16 mouse cellular contexts compared by ENCODE assay signal in genomic region chr12:75741273-75741672, GRCm38 (mm10).
"Had no signal": no experiment of that assay in that cellular context is flagged by ENCODE, and none has a peak within 500 bp of the region (broad histone marks: within the 10 kb centered on the region; RNA-seq: fewer than 3 reads in every experiment).

No protein-coding gene starts in this region.

- H3K4me1 ChIP-seq: limb, embryonic 12.5 days; limb, embryonic 15.5 days had no signal

- DNase-seq: kidney, postnatal 25 days; layer of hippocampus, adult 9-11 months; liver, embryonic 13.5 days; lung, embryonic 14.5 days; midbrain, embryonic 14.5 days; thymus, adult 2 months; thymus, postnatal 14 days; thymus, postnatal 4 days had no signal

- H3K4me2 ChIP-seq: limb, embryonic 12.5 days; limb, embryonic 15.5 days; liver, embryonic 13.5 days; lung, embryonic 14.5 days had no signal

- H3K9me3 ChIP-seq: limb, embryonic 12.5 days; limb, embryonic 15.5 days; liver, embryonic 13.5 days had no signal

- H3K27ac ChIP-seq: kidney, postnatal 0 days; layer of hippocampus, adult 2 months; left cerebral cortex, adult 2 months; limb, embryonic 12.5 days; limb, embryonic 15.5 days; liver, embryonic 13.5 days; macrophage; stomach, postnatal 0 days had no signal

- ATAC-seq: lung, postnatal 0 days had no signal

- H3K36me3 ChIP-seq: limb, embryonic 12.5 days; limb, embryonic 15.5 days; liver, embryonic 13.5 days had no signal

- H3K4me3 ChIP-seq: layer of hippocampus, adult 2 months; left cerebral cortex, adult 2 months; limb, embryonic 12.5 days; limb, embryonic 15.5 days; liver, embryonic 13.5 days had no signal

- H3K27me3 ChIP-seq: limb, embryonic 12.5 days; limb, embryonic 15.5 days; liver, embryonic 13.5 days had no signal

- H3K9ac ChIP-seq: limb, embryonic 12.5 days; limb, embryonic 15.5 days; liver, embryonic 13.5 days; lung, embryonic 14.5 days had no signal
